Mouse (Mus musculus): ENCODE data around the gene Fam161a. TPM values are rescaled to one million over a fixed set of nuclear protein-coding genes. Genes with fewer than 3 reads are reported as not detected.
"Not testable (repeated sequence)": the region's sequence is repeated elsewhere in the genome, so short reads cannot be mapped to it uniquely, and the experiment has no call there.

The Fam161a gene
- polyA plus RNA-seq, 1 experiment from 2014 or later: 3.2 TPM

DNA sequence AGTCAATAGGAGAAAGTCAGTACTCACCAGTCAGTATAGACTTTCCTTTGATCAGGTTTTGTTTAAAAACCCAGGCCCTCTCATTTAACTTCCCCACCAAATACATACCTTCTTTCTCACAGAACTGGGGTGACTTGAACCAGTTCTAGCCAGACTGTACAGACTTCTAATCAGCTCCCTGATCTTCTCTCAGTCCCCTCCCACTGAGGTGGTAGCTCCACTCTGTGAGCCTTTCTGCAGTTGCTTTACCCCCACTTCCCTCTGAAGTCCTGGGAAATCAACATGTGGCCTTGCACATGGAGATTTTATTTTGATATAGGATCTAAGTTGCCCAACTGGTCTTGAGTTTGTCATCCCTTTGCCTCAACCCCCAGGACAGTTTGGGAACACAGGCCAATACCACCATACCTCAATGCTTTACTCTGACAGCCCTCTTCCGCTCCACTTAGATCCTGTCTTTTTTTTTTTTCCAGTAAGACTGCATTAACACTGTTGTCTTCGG is 57.9 kb downstream of the Fam161a start:
- ATAC-seq (ENCODE audit: low FRiP score, low TSS enrichment) (no peak), DNase-seq (ENCODE audit: low spot score) (no peak)
- Histone ChIP-seq H3K27ac (replicated peaks) (no peak overlapping the region), H3K36me3 (ENCODE audit: control insufficient read depth, insufficient read depth, low read length) (no peaks in the 10 kb centered on the region), H3K4me3 (ENCODE audit: low read depth, low read length) (no peak overlapping the region), H3K27me3 (ENCODE audit: control insufficient read depth, insufficient read depth, low read length) (no peaks in the 10 kb centered on the region), H3K4me1 (replicated peaks; ENCODE audit: control insufficient read depth, insufficient read depth) (no peaks in the 10 kb centered on the region), H3K4me2 (replicated peaks; ENCODE audit: low read depth) (no peak overlapping the region), H3K9me3 (ENCODE audit: control insufficient read depth, low read length) (no peaks in the 10 kb centered on the region), H3K9ac (ENCODE audit: low read length) (no peak overlapping the region)
- 76% methylated on average over 2 of the region's 2 CpGs for WGBS
- no peak for TF ChIP-seq CTCF (IDR thresholded peaks at IDR 0.05; ENCODE audit: low read depth)
- TF ChIP-seq EP300 (optimal IDR thresholded peaks at IDR 0.05): no peak

- ATAC-seq (ENCODE audit: low FRiP score, low TSS enrichment) (peak; percentile 99), DNase-seq (ENCODE audit: low spot score) (peak; percentile 91)
- Histone ChIP-seq H3K4me2 (replicated peaks; ENCODE audit: low read depth) (peak overlapping the region; percentile 88), H3K9me3 (ENCODE audit: control insufficient read depth, low read length) (no peaks in the 10 kb centered on the region), H3K4me3 (ENCODE audit: low read depth, low read length) (peak overlapping the region; percentile 53), H3K36me3 (ENCODE audit: control insufficient read depth, insufficient read depth, low read length) (no peaks in the 10 kb centered on the region), H3K4me1 (replicated peaks; ENCODE audit: control insufficient read depth, insufficient read depth) (no peaks in the 10 kb centered on the region), H3K27ac (replicated peaks) (peak overlapping the region; percentile 14), H3K9ac (ENCODE audit: low read length) (peak overlapping the region; percentile 56), H3K27me3 (ENCODE audit: control insufficient read depth, insufficient read depth, low read length) (no peaks in the 10 kb centered on the region)
- TF ChIP-seq CTCF (IDR thresholded peaks at IDR 0.05; ENCODE audit: low read depth) (peak; percentile 24; the same call in 1 of the 2 replicates), EP300 (optimal IDR thresholded peaks at IDR 0.05) (no peak)
- WGBS: under 1% methylated on average over 49 of the region's 49 CpGs
Observed at GRCm38 (mm10) chr11:23067395-23068136, 60.2 kb downstream of the Fam161a start.

GRCm38 (mm10) chr11:23068201-23068600 is 60.9 kb downstream of the Fam161a start:
- DNase-seq (ENCODE audit: low spot score) (no peak), ATAC-seq (ENCODE audit: low FRiP score, low TSS enrichment) (no peak)
- peak overlapping the region; percentile 14; the same call in 1 of the 2 replicates for H3K27ac ChIP-seq (replicated peaks)

GRCm38 (mm10) chr11:23068986-23069385 is 61.7 kb downstream of the Fam161a start:
- H3K4me1 ChIP-seq (replicated peaks; ENCODE audit: control insufficient read depth, insufficient read depth); H3K9ac ChIP-seq (ENCODE audit: low read length); H3K27ac ChIP-seq (replicated peaks); H3K4me3 ChIP-seq (ENCODE audit: low read depth, low read length); H3K9me3 ChIP-seq (ENCODE audit: control insufficient read depth, low read length); H3K27me3 ChIP-seq (ENCODE audit: control insufficient read depth, insufficient read depth, low read length); H3K36me3 ChIP-seq (ENCODE audit: control insufficient read depth, insufficient read depth, low read length); DNase-seq (ENCODE audit: low spot score); H3K4me2 ChIP-seq (replicated peaks; ENCODE audit: low read depth): not testable (repeated sequence)
- ATAC-seq (ENCODE audit: low FRiP score, low TSS enrichment): peak; percentile 49; the same call in 1 of the 2 replicates
- 87% methylated on average over 9 of the region's 9 CpGs for WGBS

More at GRCm38 (mm10) chr11:23068201-23068600, 60.9 kb downstream of the Fam161a start:
- TF ChIP-seq CTCF (IDR thresholded peaks at IDR 0.05; ENCODE audit: low read depth) (no peak), EP300 (optimal IDR thresholded peaks at IDR 0.05) (no peak)
- Histone ChIP-seq H3K36me3 (ENCODE audit: control insufficient read depth, insufficient read depth, low read length) (no peaks in the 10 kb centered on the region), H3K27me3 (ENCODE audit: control insufficient read depth, insufficient read depth, low read length) (no peaks in the 10 kb centered on the region), H3K4me2 (replicated peaks; ENCODE audit: low read depth) (peak overlapping the region; percentile 88), H3K9me3 (ENCODE audit: control insufficient read depth, low read length) (no peaks in the 10 kb centered on the region), H3K4me3 (ENCODE audit: low read depth, low read length) (peak overlapping the region; percentile 53), H3K9ac (ENCODE audit: low read length) (peak overlapping the region; percentile 56), H3K4me1 (replicated peaks; ENCODE audit: control insufficient read depth, insufficient read depth) (no peaks in the 10 kb centered on the region)
- WGBS: 3% methylated on average over 10 of the region's 10 CpGs

GRCm38 (mm10) chr11:23074841-23075240 is 67.5 kb downstream of the Fam161a start:
- DNase-seq (ENCODE audit: low spot score): no peak
- H3K4me2 ChIP-seq (replicated peaks; ENCODE audit: low read depth): no peak overlapping the region
- H3K27ac ChIP-seq (replicated peaks): no peak overlapping the region
- no peaks in the 10 kb centered on the region for H3K27me3 ChIP-seq (ENCODE audit: control insufficient read depth, insufficient read depth, low read length)
- H3K4me3 ChIP-seq (ENCODE audit: low read depth, low read length): no peak overlapping the region
- H3K4me1 ChIP-seq (replicated peaks; ENCODE audit: control insufficient read depth, insufficient read depth): no peaks in the 10 kb centered on the region
- no peaks in the 10 kb centered on the region for H3K9me3 ChIP-seq (ENCODE audit: control insufficient read depth, low read length)
- no peak for TF ChIP-seq CTCF (IDR thresholded peaks at IDR 0.05; ENCODE audit: low read depth)
- TF ChIP-seq EP300 (optimal IDR thresholded peaks at IDR 0.05): no peak
- no peak overlapping the region for H3K9ac ChIP-seq (ENCODE audit: low read length)
- no peak for ATAC-seq (ENCODE audit: low FRiP score, low TSS enrichment)
- H3K36me3 ChIP-seq (ENCODE audit: control insufficient read depth, insufficient read depth, low read length): no peaks in the 10 kb centered on the region
- WGBS: 47% methylated on average over 7 of the region's 7 CpGs

DNA sequence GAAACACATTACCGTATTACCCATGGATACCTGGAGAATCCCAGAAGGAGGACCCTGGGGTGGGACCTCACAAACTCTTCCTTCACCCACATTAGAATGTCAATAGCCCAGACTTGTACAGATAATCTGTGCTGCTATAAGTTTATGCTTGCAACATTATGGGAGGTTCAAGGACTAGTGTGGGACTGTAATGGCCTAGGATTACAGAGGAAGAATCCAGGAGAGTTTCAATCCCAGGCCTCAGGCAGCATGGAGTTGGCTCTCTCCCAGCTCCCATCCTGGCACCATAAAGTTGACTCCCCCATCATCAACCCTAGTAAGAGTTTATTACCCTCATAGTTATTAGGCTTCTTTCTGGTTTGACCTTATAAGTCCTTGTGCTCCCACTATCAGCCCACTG is 71.2 kb downstream of the Fam161a start:
- no peak for TF ChIP-seq CTCF (IDR thresholded peaks at IDR 0.05; ENCODE audit: low read depth)
- no peak for TF ChIP-seq EP300 (optimal IDR thresholded peaks at IDR 0.05)
- Histone ChIP-seq H3K27ac (replicated peaks) (no peak overlapping the region), H3K36me3 (ENCODE audit: control insufficient read depth, insufficient read depth, low read length) (no peaks in the 10 kb centered on the region), H3K4me2 (replicated peaks; ENCODE audit: low read depth) (no peak overlapping the region), H3K9ac (ENCODE audit: low read length) (no peak overlapping the region), H3K4me3 (ENCODE audit: low read depth, low read length) (no peak overlapping the region), H3K9me3 (ENCODE audit: control insufficient read depth, low read length) (no peaks in the 10 kb centered on the region), H3K4me1 (replicated peaks; ENCODE audit: control insufficient read depth, insufficient read depth) (0 out of 2 replicates have a peak, but pooled peaks cover 2% of the 10 kb centered on the region), H3K27me3 (ENCODE audit: control insufficient read depth, insufficient read depth, low read length) (no peaks in the 10 kb centered on the region)
- DNase-seq (ENCODE audit: low spot score) (no peak), ATAC-seq (ENCODE audit: low FRiP score, low TSS enrichment) (no peak)
- WGBS: 76% methylated on average over 1 of the region's 1 CpGs

Other genes starting within 250 kb of the Fam161a start
- 15.1 and 18.4 TPM in 2 replicates for gene B3gnt2, start 146.6 kb upstream of the Fam161a start, polyA plus RNA-seq (2015; fragmentation: Nextera tagmentation; extraction: Ambion mirVana)
- gene Zrsr1, start 35.5 kb upstream of the Fam161a start, polyA plus RNA-seq (2015; fragmentation: Nextera tagmentation; extraction: Ambion mirVana): 2.0 and 2.2 TPM in 2 replicates
- gene Gm28048, start 25.4 kb upstream of the Fam161a start, polyA plus RNA-seq (2015; fragmentation: Nextera tagmentation; extraction: Ambion mirVana): 14.0 and 18.8 TPM in 2 replicates
- gene Commd1, start 25.1 kb upstream of the Fam161a start, polyA plus RNA-seq (2015; fragmentation: Nextera tagmentation; extraction: Ambion mirVana): 269 and 275 TPM in 2 replicates
- gene Cct4, start 17.0 kb upstream of the Fam161a start, polyA plus RNA-seq (2015; fragmentation: Nextera tagmentation; extraction: Ambion mirVana): 123 and 124 TPM in 2 replicates
- 20.9 and 21.4 TPM in 2 replicates for gene Xpo1, start 248.5 kb downstream of the Fam161a start, polyA plus RNA-seq (2015; fragmentation: Nextera tagmentation; extraction: Ambion mirVana)

All from stomach, postnatal 0 days (tissue).